Mouse (Mus musculus) MEL (cell line): ENCODE data around the gene U2af1l4. TPM values are rescaled to one million over a fixed set of nuclear protein-coding genes. Genes with fewer than 3 reads are reported as not detected.

Experiments
- DNase-seq: peaks from one replicate; pipeline ENCODE4 v3.0.0; 2011; ENCODE audit warnings: low read depth, low spot score
- H3K27ac ChIP-seq: 2 replicates; pipeline ENCODE4 v1.5.1; 2012; ENCODE audit warnings: low read depth, mild to moderate bottlenecking, control low read depth, low read length, moderate library complexity; ENCODE audit not compliant: control insufficient read depth
- H3K27me3 ChIP-seq, 2 experiments: fragments of 150-350 bp in 1 of 2; sonication (generic) in 1 of 2; 2 replicates each; pipeline ENCODE4 v1.6.1; 2012; ENCODE audit warnings: low read length in 2 of 2, mild to moderate bottlenecking in 2 of 2, improper control_type of control experiment in 1 of 2, moderate library complexity in 1 of 2; ENCODE audit not compliant: insufficient read depth in 2 of 2, control insufficient read depth in 1 of 2
- H3K36me3 ChIP-seq, 2 experiments: 2 replicates each; pipeline ENCODE4 v1.6.1; 2012 to 2014; ENCODE audit warnings: low read length in 2 of 2, improper control_type of control experiment in 1 of 2, inconsistent platforms in 1 of 2, mild to moderate bottlenecking in 1 of 2; ENCODE audit not compliant: insufficient read depth in 2 of 2, control insufficient read depth in 1 of 2
- H3K4me1 ChIP-seq, 2 experiments: fragments of 150-350 bp in 1 of 2; sonication (generic) in 1 of 2; 2 replicates each; pipeline ENCODE4 v1.6.1; 2012; ENCODE audit warnings: low read length in 2 of 2, improper control_type of control experiment in 1 of 2, mild to moderate bottlenecking in 1 of 2; ENCODE audit not compliant: insufficient read depth in 2 of 2, control insufficient read depth in 1 of 2
- H3K4me3 ChIP-seq, 2 experiments: fragments of 150-350 bp in 1 of 2; sonication (generic) in 1 of 2; 2 replicates each; pipeline ENCODE4 v1.5.1; 2012; ENCODE audit warnings: low read depth in 2 of 2, low read length in 2 of 2, mild to moderate bottlenecking in 2 of 2, moderate library complexity in 2 of 2, control low read depth in 1 of 2, improper control_type of control experiment in 1 of 2; ENCODE audit not compliant: control insufficient read depth in 1 of 2, insufficient read depth in 1 of 2
- H3K79me2 ChIP-seq: 2 replicates; pipeline ENCODE4 v1.6.1; 2012; ENCODE audit warnings: mild to moderate bottlenecking, low read length, moderate library complexity; ENCODE audit not compliant: control insufficient read depth, poor library complexity, insufficient read depth
- H3K9ac ChIP-seq: 2 replicates; pipeline ENCODE4 v1.6.1; 2012; ENCODE audit warnings: low read depth, mild to moderate bottlenecking, control low read depth, low read length, moderate library complexity; ENCODE audit not compliant: control insufficient read depth, poor library complexity, severe bottlenecking
- H3K9me3 ChIP-seq: fragments of 150-350 bp; sonication (generic); replicated peaks from 2 replicates; pipeline ENCODE4 v1.6.1; 2012; ENCODE audit warnings: mild to moderate bottlenecking, low read length, improper control_type of control experiment, moderate library complexity; ENCODE audit not compliant: insufficient read depth
- CHD2 ChIP-seq: IDR thresholded peaks from 2 replicates; pipeline ENCODE4 v1.6.1; 2011; ENCODE audit warnings: low read length, improper control_type of control experiment
- CTCF ChIP-seq, 3 experiments: IDR thresholded peaks in 2 of 3; conservative IDR thresholded peaks in 1 of 3; 2 replicates each; pipeline ENCODE4 v1.5.1; 2011 to 2012; ENCODE audit warnings: low read length in 3 of 3, low read depth in 2 of 3, mild to moderate bottlenecking in 2 of 3, improper control_type of control experiment in 1 of 3, inconsistent platforms in 1 of 3, mixed read lengths in 1 of 3, moderate library complexity in 1 of 3; ENCODE audit not compliant: control insufficient read depth in 1 of 3, insufficient read depth in 1 of 3, poor library complexity in 1 of 3, severe bottlenecking in 1 of 3
- E2F4 ChIP-seq: IDR thresholded peaks from 2 replicates; pipeline ENCODE4 v1.6.1; 2011; ENCODE audit warnings: low read depth, low read length, improper control_type of control experiment, borderline replicate concordance
- ELF1 ChIP-seq: IDR thresholded peaks from 2 replicates; pipeline ENCODE4 v1.6.1; 2014; ENCODE audit warnings: low read depth, mild to moderate bottlenecking, inconsistent platforms, low read length, improper control_type of control experiment, moderate library complexity
- EP300 ChIP-seq, 2 experiments: IDR thresholded peaks; 2 replicates each; pipeline ENCODE4 v1.6.1; 2011; ENCODE audit warnings: improper control_type of control experiment in 2 of 2, low read length in 2 of 2, low read depth in 1 of 2, mild to moderate bottlenecking in 1 of 2
- ETS1 ChIP-seq: IDR thresholded peaks from 2 replicates; pipeline ENCODE4 v1.6.1; 2012; ENCODE audit warnings: low read depth, mild to moderate bottlenecking, inconsistent platforms, low read length, improper control_type of control experiment, moderate library complexity
- MAFK ChIP-seq: IDR thresholded peaks from 2 replicates; pipeline ENCODE4 v1.6.1; 2011; ENCODE audit warnings: low read depth, mild to moderate bottlenecking, low read length, improper control_type of control experiment, borderline replicate concordance
- MAX ChIP-seq: IDR thresholded peaks from 2 replicates; pipeline ENCODE4 v1.6.1; 2011; ENCODE audit warnings: low read length, improper control_type of control experiment
- MYC ChIP-seq: IDR thresholded peaks from 2 replicates; pipeline ENCODE4 v1.6.1; 2011; ENCODE audit warnings: low read depth, mild to moderate bottlenecking, low read length, improper control_type of control experiment, moderate library complexity
- NRF1 ChIP-seq: IDR thresholded peaks from 2 replicates; pipeline ENCODE4 v1.6.1; 2014; ENCODE audit warnings: low read depth, mild to moderate bottlenecking, inconsistent platforms, low read length, improper control_type of control experiment, moderate library complexity; ENCODE audit not compliant: poor library complexity, insufficient read depth, severe bottlenecking
- POLR2AphosphoS2 ChIP-seq: IDR thresholded peaks from 2 replicates; pipeline ENCODE4 v1.6.1; 2011; ENCODE audit warnings: low read length, improper control_type of control experiment
- POLR2AphosphoS5 ChIP-seq: IDR thresholded peaks from 2 replicates; pipeline ENCODE4 v1.6.1; 2012; ENCODE audit warnings: low read depth, borderline replicate concordance, mild to moderate bottlenecking, inconsistent platforms, low read length, moderate library complexity, mixed read lengths
- RCOR1 ChIP-seq: IDR thresholded peaks from 2 replicates; pipeline ENCODE4 v1.6.1; 2012; ENCODE audit warnings: low read depth, mild to moderate bottlenecking, inconsistent platforms, low read length, improper control_type of control experiment
- SIN3A ChIP-seq: IDR thresholded peaks from 2 replicates; pipeline ENCODE4 v1.6.1; 2012; ENCODE audit warnings: low read length, improper control_type of control experiment, inconsistent platforms
- TAL1 ChIP-seq: IDR thresholded peaks from 2 replicates; pipeline ENCODE4 v1.6.1; 2012; ENCODE audit warnings: mild to moderate bottlenecking, inconsistent platforms, low read length, moderate library complexity, mixed read lengths
- TBP ChIP-seq: IDR thresholded peaks from 2 replicates; pipeline ENCODE4 v1.8.0; 2011; ENCODE audit warnings: low read depth, low read length, improper control_type of control experiment
- TCF12 ChIP-seq: IDR thresholded peaks from 2 replicates; pipeline ENCODE4 v1.6.1; 2014; ENCODE audit warnings: low read depth, mild to moderate bottlenecking, inconsistent platforms, low read length, improper control_type of control experiment, moderate library complexity
- UBTF ChIP-seq: IDR thresholded peaks from 2 replicates; pipeline ENCODE4 v1.6.1; 2012; ENCODE audit warnings: low read depth, mild to moderate bottlenecking, inconsistent platforms, low read length, improper control_type of control experiment, moderate library complexity, borderline replicate concordance; ENCODE audit not compliant: insufficient read depth
- USF2 ChIP-seq, 2 experiments: IDR thresholded peaks; 2 replicates each; pipeline ENCODE4 v1.6.1; 2011 to 2012; ENCODE audit warnings: improper control_type of control experiment in 2 of 2, low read length in 2 of 2, borderline replicate concordance in 1 of 2, inconsistent platforms in 1 of 2, low read depth in 1 of 2, mild to moderate bottlenecking in 1 of 2; ENCODE audit not compliant: insufficient read depth in 1 of 2
- ZNF384 ChIP-seq: IDR thresholded peaks from 2 replicates; pipeline ENCODE4 v1.6.1; 2012; ENCODE audit warnings: low read depth, mild to moderate bottlenecking, inconsistent platforms, low read length, improper control_type of control experiment
- polyA plus RNA-seq, 2 experiments: library from polyadenylated mRNA; stranded (reverse) in 1 of 2; unstranded in 1 of 2; fragments of >175 nt in 1 of 2; fragments of >200 nt in 1 of 2; gene quantifications; 2 replicates each; pipeline versions ENCODE4 v1.2.1 to v1.2.4; 2012; ENCODE audit warnings: low replicate concordance in 2 of 2, low read depth in 1 of 2; ENCODE audit not compliant: insufficient read length in 2 of 2, insufficient read depth in 1 of 2, missing spikeins in 1 of 2
- total RNA-seq: library from RNA; depleted of rRNA; stranded (reverse); fragments of 300-350 nt; gene quantifications from 2 replicates; pipeline ENCODE4 v1.2.3, GENCODE M21; 2012

Gene U2af1l4
- total and polyA plus RNA-seq, 3 experiments, result 72.5 to 74.2 TPM; not detected in 1

- Histone ChIP-seq H3K4me3 (no peak overlapping the region), H3K27ac (no peak overlapping the region), H3K79me2 (no peaks in the 10 kb centered on the region; the same call in 1 of the 2 replicates), H3K9me3 (no peaks in the 10 kb centered on the region), H3K36me3 (peaks cover 0 to 13% of the 10 kb centered on the region in 2 experiments; a peak in 2 of 4 replicates), H3K27me3 (no peaks in the 10 kb centered on the region), H3K4me1 (peaks cover 0 to 15% of the 10 kb centered on the region in 2 experiments; a peak in 2 of 4 replicates), H3K9ac (no peak overlapping the region)
- no peak for DNase-seq
- TF ChIP-seq ETS1 (no peak), TAL1 (no peak), EP300 (IDR thresholded peaks at IDR 0.05; ENCODE audit: low read depth in 1 of 2, low read length in 2 of 2) (no peak), ZNF384 (no peak)
- TF ChIP-seq, all 39 proteins: peak for 0
These were observed 30.2 kb upstream of the U2af1l4 start for GRCm38 (mm10) chr7:30532931-30533330.

GRCm38 (mm10) chr7:30533941-30534632 lies 29.0 kb upstream of the U2af1l4 start:
- TF ChIP-seq MAFK, result no peak
- no peak for TF ChIP-seq CTCF (IDR thresholded peaks at IDR 0.05 in 2 of 3, conservative IDR thresholded peaks at IDR 0.05 in 1 of 3; ENCODE audit: control insufficient read depth in 1 of 3, insufficient read depth in 1 of 3, low read depth in 2 of 3, low read length in 3 of 3, poor library complexity in 1 of 3, severe bottlenecking in 1 of 3)
- no peak for TF ChIP-seq CHD2
- no peak for TF ChIP-seq ELF1
- no peak for TF ChIP-seq MAX
- no peak for TF ChIP-seq TCF12
- no peak for TF ChIP-seq POLR2AphosphoS2
- no peak for TF ChIP-seq MYC
- TF ChIP-seq E2F4, result no peak
- no peak for TF ChIP-seq RCOR1
- TF ChIP-seq TAL1, result no peak
- no peak for TF ChIP-seq USF2 (IDR thresholded peaks at IDR 0.05; ENCODE audit: borderline replicate concordance in 1 of 2, insufficient read depth in 1 of 2, low read depth in 1 of 2, low read length in 2 of 2)
- no peak for TF ChIP-seq SIN3A
- TF ChIP-seq NRF1, result no peak
- TF ChIP-seq POLR2AphosphoS5, result no peak
- TF ChIP-seq UBTF, result no peak
- TF ChIP-seq EP300 (IDR thresholded peaks at IDR 0.05; ENCODE audit: low read depth in 1 of 2, low read length in 2 of 2), result no peak
- no peak for TF ChIP-seq TBP
- TF ChIP-seq ETS1, result no peak
- H3K4me1 ChIP-seq, result peaks cover 0 to 15% of the 10 kb centered on the region in 2 experiments; a peak in 2 of 4 replicates
- no peaks in the 10 kb centered on the region; the same call in 1 of the 2 replicates for H3K79me2 ChIP-seq
- H3K36me3 ChIP-seq, result peaks cover 0 to 13% of the 10 kb centered on the region in 2 experiments; a peak in 2 of 4 replicates
- H3K27me3 ChIP-seq, result no peaks in the 10 kb centered on the region
- peak overlapping the region; percentile 85 to 96 for H3K4me3 ChIP-seq
- no peak for DNase-seq
- no peaks in the 10 kb centered on the region for H3K9me3 ChIP-seq
- no peak overlapping the region for H3K27ac ChIP-seq
- peak overlapping the region; percentile 92 for H3K9ac ChIP-seq
